Mouse (Mus musculus): ENCODE results near the gene Rpl18a. TPM values are rescaled to one million over a fixed set of nuclear protein-coding genes. Genes with fewer than 3 reads are reported as not detected.

Rpl18a gene
- polyA plus RNA-seq, 1 experiment from 2014 or later: 4,407 TPM

DNA sequence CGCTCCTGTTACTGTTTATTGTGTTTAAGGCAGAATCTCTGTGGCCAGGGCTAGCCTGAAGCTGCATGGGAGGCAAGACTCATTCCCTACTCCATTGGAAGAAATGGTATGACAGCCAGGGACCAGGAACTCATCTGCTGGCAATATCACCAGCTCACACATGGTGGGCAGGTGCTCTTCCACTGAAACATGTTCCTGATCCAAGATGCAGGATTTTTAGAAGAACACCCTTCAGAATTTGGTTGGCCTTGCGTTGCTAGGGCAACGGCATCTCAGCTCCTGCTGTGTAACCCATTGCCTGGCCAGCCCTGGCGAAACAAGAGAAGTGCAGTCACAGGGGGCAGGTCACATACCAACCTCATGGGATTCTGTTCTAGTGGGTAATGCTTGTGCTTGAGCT is 17.7 kb downstream of the Rpl18a start:
- WGBS: 69% methylated on average over 4 of the region's 4 CpGs
- no peak for ATAC-seq
- H3K4me1 ChIP-seq (ENCODE audit: control insufficient read depth, insufficient read depth, low read length): 0 out of 2 replicates have a peak, but pooled peaks cover 4% of the 10 kb centered on the region
- no peak overlapping the region for H3K27ac ChIP-seq (ENCODE audit: low read length)
- H3K9me3 ChIP-seq (ENCODE audit: control insufficient read depth, low read length): no peaks in the 10 kb centered on the region
- H3K9ac ChIP-seq (ENCODE audit: low read depth, low read length): no peak overlapping the region
- H3K27me3 ChIP-seq (replicated peaks; ENCODE audit: control insufficient read depth, insufficient read depth, low read length): no peaks in the 10 kb centered on the region
- no peak overlapping the region for H3K4me3 ChIP-seq (ENCODE audit: low read length)
- no peaks in the 10 kb centered on the region for H3K36me3 ChIP-seq (ENCODE audit: control insufficient read depth, insufficient read depth, low read length)
- no peak overlapping the region for H3K4me2 ChIP-seq (ENCODE audit: low read depth, low read length)

DNA sequence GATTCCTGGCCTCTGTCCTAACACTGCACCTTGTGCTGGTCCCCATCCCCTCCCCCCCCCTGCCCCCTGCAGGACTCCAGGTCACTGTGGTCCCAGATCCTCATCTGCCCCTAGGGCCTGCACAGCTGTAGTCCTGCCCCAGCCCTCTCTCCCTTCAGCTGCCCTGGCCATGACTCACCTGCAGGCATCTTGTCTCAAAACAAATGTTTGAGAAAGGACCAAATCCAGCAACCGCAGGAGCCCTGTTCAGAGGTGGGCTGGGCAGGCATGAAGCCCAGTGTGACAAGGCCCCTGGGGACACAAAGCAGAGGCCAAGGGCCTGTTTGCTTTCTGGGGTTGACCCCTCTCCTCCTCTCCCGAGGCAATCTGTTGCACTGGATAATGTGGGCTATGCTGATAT is 19.0 kb downstream of the Rpl18a start:
- Histone ChIP-seq H3K9me3 (ENCODE audit: control insufficient read depth, low read length) (no peaks in the 10 kb centered on the region), H3K4me2 (ENCODE audit: low read depth, low read length) (no peak overlapping the region), H3K27me3 (replicated peaks; ENCODE audit: control insufficient read depth, insufficient read depth, low read length) (no peaks in the 10 kb centered on the region), H3K36me3 (ENCODE audit: control insufficient read depth, insufficient read depth, low read length) (no peaks in the 10 kb centered on the region), H3K4me3 (ENCODE audit: low read length) (no peak overlapping the region), H3K4me1 (ENCODE audit: control insufficient read depth, insufficient read depth, low read length) (0 out of 2 replicates have a peak, but pooled peaks cover 4% of the 10 kb centered on the region), H3K9ac (ENCODE audit: low read depth, low read length) (no peak overlapping the region), H3K27ac (ENCODE audit: low read length) (no peak overlapping the region)
- WGBS: 42% methylated on average over 2 of the region's 2 CpGs
- no peak for ATAC-seq

- no peaks in the 10 kb centered on the region for H3K27me3 ChIP-seq (replicated peaks; ENCODE audit: control insufficient read depth, insufficient read depth, low read length)
- H3K36me3 ChIP-seq (ENCODE audit: control insufficient read depth, insufficient read depth, low read length): no peaks in the 10 kb centered on the region
- WGBS: 44% methylated on average over 4 of the region's 4 CpGs
- H3K27ac ChIP-seq (ENCODE audit: low read length): no peak overlapping the region
- H3K9ac ChIP-seq (ENCODE audit: low read depth, low read length): no peak overlapping the region
- no peak overlapping the region for H3K4me3 ChIP-seq (ENCODE audit: low read length)
- no peak overlapping the region for H3K4me2 ChIP-seq (ENCODE audit: low read depth, low read length)
- 0 out of 2 replicates have a peak, but pooled peaks cover 4% of the 10 kb centered on the region for H3K4me1 ChIP-seq (ENCODE audit: control insufficient read depth, insufficient read depth, low read length)
- no peaks in the 10 kb centered on the region for H3K9me3 ChIP-seq (ENCODE audit: control insufficient read depth, low read length)
- ATAC-seq: no peak
These were observed 20.8 kb downstream of the Rpl18a start for GRCm38 (mm10) chr8:70876382-70876781.

DNA sequence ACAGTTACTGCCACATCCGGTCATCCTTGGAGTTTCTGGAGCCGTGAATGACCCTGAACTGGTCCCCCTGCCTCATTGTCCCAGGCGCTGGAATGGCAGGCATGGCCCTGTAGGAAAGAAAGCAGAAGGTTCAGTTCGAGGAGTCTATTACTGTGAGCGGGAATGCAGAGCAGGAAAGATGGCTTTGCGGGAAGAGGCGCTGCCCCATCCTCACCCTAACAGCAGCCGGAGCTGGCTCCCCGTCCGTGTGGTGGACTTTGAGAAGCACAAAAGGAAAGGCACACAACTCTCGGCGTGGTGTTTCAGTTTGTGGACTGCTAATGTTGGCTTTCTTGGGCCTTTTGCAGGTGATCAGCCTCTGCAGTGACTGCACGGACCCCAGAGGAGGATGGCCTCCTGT is 22.8 kb downstream of the Rpl18a start:
- no peaks in the 10 kb centered on the region for H3K4me1 ChIP-seq (ENCODE audit: control insufficient read depth, insufficient read depth, low read length)
- no peak overlapping the region for H3K27ac ChIP-seq (ENCODE audit: low read length)
- no peaks in the 10 kb centered on the region for H3K27me3 ChIP-seq (replicated peaks; ENCODE audit: control insufficient read depth, insufficient read depth, low read length)
- H3K9ac ChIP-seq (ENCODE audit: low read depth, low read length): no peak overlapping the region
- no peak for ATAC-seq
- H3K4me3 ChIP-seq (ENCODE audit: low read length): no peak overlapping the region
- H3K4me2 ChIP-seq (ENCODE audit: low read depth, low read length): no peak overlapping the region
- WGBS: 95% methylated on average over 13 of the region's 13 CpGs
- no peaks in the 10 kb centered on the region for H3K36me3 ChIP-seq (ENCODE audit: control insufficient read depth, insufficient read depth, low read length)
- H3K9me3 ChIP-seq (ENCODE audit: control insufficient read depth, low read length): no peaks in the 10 kb centered on the region

DNA sequence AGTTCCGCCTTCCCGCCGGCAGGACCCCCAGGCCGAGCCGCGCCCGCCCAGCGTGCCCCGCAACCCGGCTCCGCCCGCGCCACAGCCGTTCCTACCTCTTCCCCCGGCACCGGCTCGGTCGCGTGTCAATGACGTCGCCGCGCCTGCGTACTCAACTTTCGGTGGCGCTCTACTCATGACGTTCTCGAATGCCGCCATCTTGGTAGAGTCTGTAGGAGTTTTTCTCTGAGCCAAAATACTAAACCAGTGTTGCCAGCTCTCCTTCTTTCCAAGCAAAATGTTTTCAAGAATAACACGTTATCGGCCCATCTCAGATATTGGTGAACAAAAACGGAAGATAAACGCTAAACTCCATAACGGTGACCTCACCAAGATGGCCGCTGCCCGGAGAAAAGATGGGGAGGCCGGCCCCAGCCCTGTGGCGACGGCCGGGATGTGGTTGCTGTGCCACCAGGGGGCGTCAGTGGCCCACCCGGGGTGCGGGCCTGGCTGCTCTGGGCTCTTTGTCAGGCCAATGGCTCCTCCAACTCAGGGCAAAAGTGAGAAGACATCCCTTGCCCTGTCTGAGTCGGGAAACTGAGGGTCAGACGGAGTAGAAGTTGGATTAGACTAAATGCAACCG is 23.7 kb downstream of the Rpl18a start, which contains the start of gene Ccdc124:
TSS of gene Ccdc124 (minus strand) at position 572 of the 622 bp plus-strand sequence.
- H3K9ac ChIP-seq (ENCODE audit: low read depth, low read length): peak within 1 kb of the TSS; percentile 84
- H3K4me1 ChIP-seq (ENCODE audit: control insufficient read depth, insufficient read depth, low read length): peaks cover 9% of the 10 kb centered on the region
- peak within 1 kb of the TSS; percentile 89 for H3K4me2 ChIP-seq (ENCODE audit: low read depth, low read length)
- H3K27ac ChIP-seq (ENCODE audit: low read length): peak within 1 kb of the TSS; percentile 74
- peak within 1 kb of the TSS; percentile 92 for H3K4me3 ChIP-seq (ENCODE audit: low read length)
- H3K9me3 ChIP-seq (ENCODE audit: control insufficient read depth, low read length): no peaks in the 10 kb centered on the region
- no peaks in the 10 kb centered on the region for H3K27me3 ChIP-seq (replicated peaks; ENCODE audit: control insufficient read depth, insufficient read depth, low read length)
- 1% methylated on average over 46 of the region's 46 CpGs for WGBS
- no peaks in the 10 kb centered on the region for H3K36me3 ChIP-seq (ENCODE audit: control insufficient read depth, insufficient read depth, low read length)
- peak; percentile 91 for ATAC-seq

GRCm38 (mm10) chr8:70872643-70873363 is 24.4 kb downstream of the Rpl18a start:
- Histone ChIP-seq H3K9me3 (ENCODE audit: control insufficient read depth, low read length) (no peaks in the 10 kb centered on the region), H3K9ac (ENCODE audit: low read depth, low read length) (peak overlapping the region; percentile 84), H3K4me2 (ENCODE audit: low read depth, low read length) (peak overlapping the region; percentile 89), H3K4me3 (ENCODE audit: low read length) (peak overlapping the region; percentile 92), H3K27ac (ENCODE audit: low read length) (peak overlapping the region; percentile 68), H3K36me3 (ENCODE audit: control insufficient read depth, insufficient read depth, low read length) (no peaks in the 10 kb centered on the region), H3K27me3 (replicated peaks; ENCODE audit: control insufficient read depth, insufficient read depth, low read length) (no peaks in the 10 kb centered on the region), H3K4me1 (ENCODE audit: control insufficient read depth, insufficient read depth, low read length) (peaks cover 15% of the 10 kb centered on the region)
- ATAC-seq: peak; percentile 1; the same call in 1 of the 2 replicates
- 4% methylated on average over 31 of the region's 31 CpGs for WGBS

GRCm38 (mm10) chr8:70871195-70871807 is 25.9 kb downstream of the Rpl18a start:
- H3K9me3 ChIP-seq (ENCODE audit: control insufficient read depth, low read length): no peaks in the 10 kb centered on the region
- H3K4me2 ChIP-seq (ENCODE audit: low read depth, low read length): no peak overlapping the region
- H3K36me3 ChIP-seq (ENCODE audit: control insufficient read depth, insufficient read depth, low read length): no peaks in the 10 kb centered on the region
- no peak overlapping the region for H3K9ac ChIP-seq (ENCODE audit: low read depth, low read length)
- H3K4me3 ChIP-seq (ENCODE audit: low read length): no peak overlapping the region
- peaks cover 18% of the 10 kb centered on the region for H3K4me1 ChIP-seq (ENCODE audit: control insufficient read depth, insufficient read depth, low read length)
- 85% methylated on average over 5 of the region's 5 CpGs for WGBS
- no peak for ATAC-seq
- no peaks in the 10 kb centered on the region for H3K27me3 ChIP-seq (replicated peaks; ENCODE audit: control insufficient read depth, insufficient read depth, low read length)
- no peak overlapping the region for H3K27ac ChIP-seq (ENCODE audit: low read length)

DNA sequence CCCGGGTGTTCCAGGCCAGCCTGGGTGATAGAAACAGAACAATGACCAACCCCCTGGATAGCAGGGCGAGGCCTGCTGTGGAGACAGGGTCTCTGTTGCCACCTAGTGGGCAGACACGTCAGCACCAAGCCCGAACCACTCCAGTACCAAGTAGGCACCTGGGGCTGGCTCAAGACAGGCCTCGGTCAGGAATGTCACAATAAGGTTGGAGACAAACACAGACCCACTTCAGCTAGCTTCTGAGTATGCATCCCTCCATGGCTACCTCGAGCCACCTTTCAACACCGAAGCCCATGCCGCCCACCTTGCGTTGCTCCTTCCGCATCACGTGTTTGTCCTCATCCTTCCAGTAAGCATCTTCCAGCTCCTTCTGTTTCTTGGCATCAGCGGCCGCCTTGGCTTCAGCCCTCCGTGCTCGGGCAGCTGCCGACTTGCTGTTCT is 27.6 kb downstream of the Rpl18a start:
- no peaks in the 10 kb centered on the region for H3K36me3 ChIP-seq (ENCODE audit: control insufficient read depth, insufficient read depth, low read length)
- H3K9ac ChIP-seq (ENCODE audit: low read depth, low read length): 0 out of 2 replicates have a peak overlapping the region, but pooled peaks have one; percentile 43
- 0 out of 2 replicates have a peak, but pooled peaks have one; percentile 9 for ATAC-seq
- no peak overlapping the region for H3K4me3 ChIP-seq (ENCODE audit: low read length)
- WGBS: 52% methylated on average over 16 of the region's 16 CpGs
- peaks cover 26% of the 10 kb centered on the region for H3K4me1 ChIP-seq (ENCODE audit: control insufficient read depth, insufficient read depth, low read length)
- no peaks in the 10 kb centered on the region for H3K9me3 ChIP-seq (ENCODE audit: control insufficient read depth, low read length)
- H3K27ac ChIP-seq (ENCODE audit: low read length): no peak overlapping the region
- no peak overlapping the region for H3K4me2 ChIP-seq (ENCODE audit: low read depth, low read length)
- H3K27me3 ChIP-seq (replicated peaks; ENCODE audit: control insufficient read depth, insufficient read depth, low read length): 0 out of 2 replicates have a peak, but pooled peaks cover 1% of the 10 kb centered on the region

- WGBS: 42% methylated on average over 5 of the region's 5 CpGs
- peak overlapping the region; percentile 43 for H3K9ac ChIP-seq (ENCODE audit: low read depth, low read length)
- H3K27me3 ChIP-seq (replicated peaks; ENCODE audit: control insufficient read depth, insufficient read depth, low read length): 0 out of 2 replicates have a peak, but pooled peaks cover 4% of the 10 kb centered on the region
- H3K4me1 ChIP-seq (ENCODE audit: control insufficient read depth, insufficient read depth, low read length): peaks cover 30% of the 10 kb centered on the region
- peak overlapping the region; percentile 45; the same call in 1 of the 2 replicates for H3K4me2 ChIP-seq (ENCODE audit: low read depth, low read length)
- no peak for ATAC-seq
- no peaks in the 10 kb centered on the region for H3K9me3 ChIP-seq (ENCODE audit: control insufficient read depth, low read length)
- no peak overlapping the region for H3K27ac ChIP-seq (ENCODE audit: low read length)
- no peaks in the 10 kb centered on the region for H3K36me3 ChIP-seq (ENCODE audit: control insufficient read depth, insufficient read depth, low read length)
- H3K4me3 ChIP-seq (ENCODE audit: low read length): no peak overlapping the region; the same call in 1 of the 2 replicates
These were observed 28.0 kb downstream of the Rpl18a start for GRCm38 (mm10) chr8:70869199-70869571.
